Mouse (Mus musculus): ENCODE data around the gene Tmem38b. TPM values are rescaled to one million over a fixed set of nuclear protein-coding genes. Genes with fewer than 3 reads are reported as not detected.
A peak's percentile ranks its signal among the peaks of the same experiment; 100 is the strongest.

Tmem38b gene
- total and polyA plus RNA-seq, 3 experiments: 5.9 to 29.0 (median 23.7) TPM

DNA sequence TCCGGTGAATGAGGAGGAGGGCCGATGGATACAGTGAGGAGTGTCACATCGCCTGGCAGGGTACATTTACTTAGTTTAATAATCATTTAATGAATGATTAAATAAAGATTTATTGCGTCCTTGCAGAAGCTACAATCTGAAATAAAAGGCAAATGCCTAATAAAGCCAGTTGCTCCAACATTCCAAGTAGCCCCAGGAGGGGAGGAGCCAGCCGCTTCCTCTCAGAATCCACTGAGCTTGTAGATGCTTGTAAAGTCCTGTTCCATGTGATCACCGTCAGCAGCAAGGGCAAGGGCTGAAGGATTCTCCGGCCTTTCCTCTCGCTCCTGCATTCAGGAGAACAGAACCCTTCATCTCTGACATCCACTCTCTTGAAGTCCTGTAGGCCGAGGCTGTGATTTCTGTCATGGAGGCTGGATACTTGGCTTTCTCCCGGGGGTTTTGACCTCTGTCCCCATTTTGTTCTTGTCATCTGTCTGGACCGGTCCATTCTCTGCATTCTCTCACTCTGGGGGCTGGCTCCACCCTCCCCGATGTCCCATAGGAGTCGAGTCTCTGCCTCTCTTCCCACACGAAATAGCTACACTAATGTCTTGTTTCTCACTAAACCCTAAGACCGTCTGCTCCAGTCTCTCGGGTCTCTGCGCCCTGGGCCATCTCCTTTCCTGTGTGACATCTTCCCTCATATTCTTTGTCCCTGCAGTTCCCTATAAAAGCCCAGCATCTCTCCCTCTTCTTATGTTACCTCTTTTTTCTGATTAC is 57.3 kb downstream of the Tmem38b start:
- TF ChIP-seq POLR2A (IDR thresholded peaks at IDR 0.05; ENCODE audit: insufficient read depth, low read depth, low read length) (no peak), CTCF (IDR thresholded peaks at IDR 0.05) (no peak), EP300 (IDR thresholded peaks at IDR 0.05; ENCODE audit: insufficient read depth, low read depth, low read length) (no peak)
- Histone ChIP-seq H3K79me2 (replicated peaks; ENCODE audit: control insufficient read depth, insufficient read depth, low read length) (no peaks in the 10 kb centered on the region), H3K4me1 (ENCODE audit: control insufficient read depth, insufficient read depth, low read length) (no peaks in the 10 kb centered on the region), H3K9ac (ENCODE audit: low read depth, low read length) (no peak overlapping the region), H3K4me3 (no peak overlapping the region), H3K27me3 (ENCODE audit: control insufficient read depth, insufficient read depth, low read length) (no peaks in the 10 kb centered on the region), H3K36me3 (ENCODE audit: control insufficient read depth, insufficient read depth, low read length) (no peaks in the 10 kb centered on the region), H3K27ac (no peak overlapping the region)
- no peak for DNase-seq
- 67% methylated on average over 17 of the region's 17 CpGs for WGBS
- intact Hi-C loops (cut with DNase I): loop anchor here (5.0 kb wide), 1 partner anchor 34 kb away; no protein-coding TSS in a partner anchor

DNA sequence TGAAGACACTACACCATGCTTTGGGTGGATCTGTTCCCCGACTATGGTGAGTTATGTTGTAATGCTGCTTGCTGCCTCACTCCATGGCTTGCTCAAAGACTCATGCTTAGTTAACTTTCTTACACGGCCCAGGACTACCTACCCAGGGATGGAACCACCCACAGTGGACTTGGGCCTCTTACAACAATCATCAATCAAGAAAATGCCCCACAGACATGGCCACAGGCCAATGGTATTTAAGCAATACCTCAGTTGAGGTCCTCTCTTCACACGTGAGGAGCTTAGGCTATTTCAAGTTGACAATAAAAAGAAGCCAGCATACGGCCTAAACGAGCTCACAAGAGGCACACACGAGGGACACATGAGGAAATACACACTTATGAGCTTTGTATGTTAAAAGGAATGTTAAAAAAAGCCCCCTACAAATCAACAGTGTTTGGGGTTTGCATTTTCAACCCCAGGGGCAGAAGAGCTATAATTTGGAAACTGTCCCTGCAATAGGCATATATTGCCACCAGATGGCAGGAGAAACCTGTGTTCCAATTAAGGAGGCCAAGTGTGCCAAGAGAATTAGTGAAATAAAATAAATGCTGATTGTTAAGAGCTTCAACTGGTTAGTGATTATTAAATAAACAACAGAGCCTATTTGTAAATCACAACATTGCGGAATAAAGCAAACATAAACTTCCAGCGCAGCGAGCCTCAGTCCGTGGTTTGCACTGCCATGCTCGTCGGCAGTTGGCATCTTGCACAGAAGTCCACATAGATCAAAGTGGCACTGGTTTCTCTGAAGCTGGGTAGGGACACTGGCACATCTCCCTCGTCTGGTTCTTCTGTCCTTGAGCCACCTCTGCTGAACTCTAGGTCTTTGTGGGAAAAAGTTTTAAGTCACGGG is 58.8 kb downstream of the Tmem38b start:
- no peak for DNase-seq
- WGBS: 70% methylated on average over 14 of the region's 14 CpGs
- H3K79me2 ChIP-seq (replicated peaks; ENCODE audit: control insufficient read depth, insufficient read depth, low read length): no peaks in the 10 kb centered on the region
- no peaks in the 10 kb centered on the region for H3K4me1 ChIP-seq (ENCODE audit: control insufficient read depth, insufficient read depth, low read length)
- H3K9ac ChIP-seq (ENCODE audit: low read depth, low read length): no peak overlapping the region
- intact Hi-C loops (cut with DNase I): loop anchor here (1.0 to 5.0 kb wide), 2 partner anchors 33 to 1355 kb away; no protein-coding TSS in a partner anchor
- H3K27ac ChIP-seq: no peak overlapping the region
- H3K36me3 ChIP-seq (ENCODE audit: control insufficient read depth, insufficient read depth, low read length): no peaks in the 10 kb centered on the region
- peak; percentile 92 for TF ChIP-seq CTCF (IDR thresholded peaks at IDR 0.05)
- TF ChIP-seq POLR2A (IDR thresholded peaks at IDR 0.05; ENCODE audit: insufficient read depth, low read depth, low read length): no peak
- no peak for TF ChIP-seq EP300 (IDR thresholded peaks at IDR 0.05; ENCODE audit: insufficient read depth, low read depth, low read length)
- no peaks in the 10 kb centered on the region for H3K27me3 ChIP-seq (ENCODE audit: control insufficient read depth, insufficient read depth, low read length)
- no peak overlapping the region for H3K4me3 ChIP-seq

DNA sequence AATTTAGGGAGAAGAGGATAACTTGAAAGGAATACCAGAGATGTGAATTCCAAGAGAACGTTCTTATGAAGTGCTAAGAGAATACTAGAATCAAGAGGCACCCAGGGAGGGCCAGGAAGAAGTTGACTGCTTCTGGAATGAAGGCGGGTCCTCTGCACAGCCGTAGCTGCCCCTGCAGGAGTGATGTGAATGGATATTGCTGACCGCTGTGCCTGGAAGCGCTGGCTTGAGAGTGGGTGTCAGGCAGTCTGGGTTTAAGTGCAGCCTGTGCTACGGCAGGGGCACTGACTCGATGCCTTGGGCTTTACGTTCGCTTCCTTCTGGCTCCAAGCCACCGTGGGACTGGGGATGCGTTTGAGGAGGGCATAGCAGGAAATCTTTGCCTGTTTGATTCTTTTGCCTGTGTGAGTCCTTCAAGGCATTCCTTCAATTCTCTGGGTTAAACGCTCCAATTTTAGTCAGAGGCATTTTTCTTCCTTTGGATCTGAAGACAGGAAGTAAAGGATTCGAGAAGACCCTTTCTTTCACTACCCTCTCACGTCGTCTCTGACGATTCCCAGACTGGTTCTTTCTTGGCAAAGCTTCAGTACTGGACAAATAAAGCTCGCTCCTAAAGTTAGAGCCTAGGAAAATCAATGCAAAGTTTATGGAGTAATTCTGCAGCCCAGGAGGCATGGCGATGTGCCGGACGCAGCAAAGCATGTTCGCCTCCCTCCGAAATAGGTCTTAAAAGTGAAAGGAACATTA is 60.7 kb downstream of the Tmem38b start:
- no peaks in the 10 kb centered on the region for H3K4me1 ChIP-seq (ENCODE audit: control insufficient read depth, insufficient read depth, low read length)
- no peaks in the 10 kb centered on the region for H3K79me2 ChIP-seq (replicated peaks; ENCODE audit: control insufficient read depth, insufficient read depth, low read length)
- no peaks in the 10 kb centered on the region for H3K27me3 ChIP-seq (ENCODE audit: control insufficient read depth, insufficient read depth, low read length)
- peak overlapping the region; percentile 12; the same call in 1 of the 2 replicates for H3K4me3 ChIP-seq
- no peak for DNase-seq
- WGBS: 22% methylated on average over 22 of the region's 22 CpGs
- no peak overlapping the region for H3K27ac ChIP-seq
- no peaks in the 10 kb centered on the region for H3K36me3 ChIP-seq (ENCODE audit: control insufficient read depth, insufficient read depth, low read length)
- H3K9ac ChIP-seq (ENCODE audit: low read depth, low read length): 0 out of 2 replicates have a peak overlapping the region, but pooled peaks have one; percentile 13
- TF ChIP-seq EP300 (IDR thresholded peaks at IDR 0.05; ENCODE audit: insufficient read depth, low read depth, low read length) (no peak), CTCF (IDR thresholded peaks at IDR 0.05) (no peak), POLR2A (IDR thresholded peaks at IDR 0.05; ENCODE audit: insufficient read depth, low read depth, low read length) (no peak)
- intact Hi-C loops (cut with DNase I): no loop called here

DNA sequence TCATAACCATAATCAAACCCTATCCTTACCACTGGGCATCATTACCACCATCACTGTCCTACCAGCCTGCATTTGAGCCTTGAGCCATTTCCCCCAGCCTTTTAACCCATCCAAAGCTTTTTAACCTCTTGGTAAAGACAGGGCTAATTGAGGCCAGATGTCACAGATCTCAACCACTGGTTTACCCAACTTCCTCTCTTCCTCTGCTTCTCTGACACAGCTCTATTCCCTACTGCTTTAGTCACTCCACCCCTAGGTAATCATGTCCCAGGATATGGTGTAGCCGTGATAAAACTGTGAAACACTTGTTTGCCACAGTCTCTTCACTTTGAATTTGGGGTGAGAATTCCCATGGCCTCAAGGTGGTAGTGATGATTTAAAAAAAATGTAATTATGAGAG is 69.5 kb downstream of the Tmem38b start:
- 66% methylated on average over 1 of the region's 1 CpGs for WGBS
- H3K27me3 ChIP-seq (ENCODE audit: control insufficient read depth, insufficient read depth, low read length): no peaks in the 10 kb centered on the region
- H3K4me3 ChIP-seq: no peak overlapping the region
- intact Hi-C loops (cut with DNase I): no loop called here
- TF ChIP-seq EP300 (IDR thresholded peaks at IDR 0.05; ENCODE audit: insufficient read depth, low read depth, low read length): no peak
- TF ChIP-seq CTCF (IDR thresholded peaks at IDR 0.05): no peak
- TF ChIP-seq POLR2A (IDR thresholded peaks at IDR 0.05; ENCODE audit: insufficient read depth, low read depth, low read length): no peak
- no peaks in the 10 kb centered on the region for H3K79me2 ChIP-seq (replicated peaks; ENCODE audit: control insufficient read depth, insufficient read depth, low read length)
- no peak overlapping the region for H3K9ac ChIP-seq (ENCODE audit: low read depth, low read length)
- H3K4me1 ChIP-seq (ENCODE audit: control insufficient read depth, insufficient read depth, low read length): no peaks in the 10 kb centered on the region
- DNase-seq: no peak
- H3K36me3 ChIP-seq (ENCODE audit: control insufficient read depth, insufficient read depth, low read length): no peaks in the 10 kb centered on the region
- H3K27ac ChIP-seq: no peak overlapping the region

DNA sequence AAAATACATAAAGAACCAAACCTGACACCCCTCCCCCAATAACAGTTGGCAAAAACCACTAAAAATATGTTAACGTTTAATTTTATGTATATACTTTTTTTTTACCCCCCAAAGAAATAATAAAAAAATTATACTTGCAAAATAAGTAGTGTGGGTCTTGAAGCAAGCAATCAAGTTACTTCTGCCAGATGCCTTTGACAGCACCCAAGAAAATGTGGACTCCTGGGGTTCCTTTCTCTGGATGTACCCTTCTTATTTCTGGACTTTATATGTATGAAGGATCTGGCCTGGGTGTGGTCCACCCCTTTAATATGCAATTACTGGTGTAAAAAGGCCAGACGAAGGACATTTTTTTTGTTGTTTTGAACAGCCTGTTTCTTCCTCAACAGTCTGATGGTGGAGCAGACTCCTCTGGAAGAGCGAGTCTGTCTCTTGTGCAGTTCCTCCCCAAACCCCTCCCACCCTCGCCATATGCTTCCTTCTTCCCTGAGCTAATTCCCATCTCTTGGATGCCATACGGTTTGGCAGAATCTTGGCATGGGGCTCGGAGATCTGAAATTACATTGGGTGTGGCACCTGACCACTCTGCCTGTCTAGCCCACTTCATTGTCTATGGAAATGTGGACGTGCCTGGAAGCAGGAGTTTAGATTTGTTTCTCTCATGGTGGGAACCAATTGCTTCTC is 70.4 kb downstream of the Tmem38b start:
- TF ChIP-seq POLR2A (IDR thresholded peaks at IDR 0.05; ENCODE audit: insufficient read depth, low read depth, low read length) (no peak), CTCF (IDR thresholded peaks at IDR 0.05) (no peak), EP300 (IDR thresholded peaks at IDR 0.05; ENCODE audit: insufficient read depth, low read depth, low read length) (no peak)
- WGBS: 79% methylated on average over 7 of the region's 7 CpGs
- no peaks in the 10 kb centered on the region for H3K79me2 ChIP-seq (replicated peaks; ENCODE audit: control insufficient read depth, insufficient read depth, low read length)
- intact Hi-C loops (cut with DNase I): no loop called here
- no peak overlapping the region for H3K9ac ChIP-seq (ENCODE audit: low read depth, low read length)
- H3K36me3 ChIP-seq (ENCODE audit: control insufficient read depth, insufficient read depth, low read length): no peaks in the 10 kb centered on the region
- no peaks in the 10 kb centered on the region for H3K27me3 ChIP-seq (ENCODE audit: control insufficient read depth, insufficient read depth, low read length)
- no peak for DNase-seq
- no peak overlapping the region for H3K4me3 ChIP-seq
- no peaks in the 10 kb centered on the region for H3K4me1 ChIP-seq (ENCODE audit: control insufficient read depth, insufficient read depth, low read length)
- no peak overlapping the region for H3K27ac ChIP-seq

Measured in heart, adult 2 months (tissue).